ENCODE assay signal across 7 mouse cellular contexts in the genomic region with DNA sequence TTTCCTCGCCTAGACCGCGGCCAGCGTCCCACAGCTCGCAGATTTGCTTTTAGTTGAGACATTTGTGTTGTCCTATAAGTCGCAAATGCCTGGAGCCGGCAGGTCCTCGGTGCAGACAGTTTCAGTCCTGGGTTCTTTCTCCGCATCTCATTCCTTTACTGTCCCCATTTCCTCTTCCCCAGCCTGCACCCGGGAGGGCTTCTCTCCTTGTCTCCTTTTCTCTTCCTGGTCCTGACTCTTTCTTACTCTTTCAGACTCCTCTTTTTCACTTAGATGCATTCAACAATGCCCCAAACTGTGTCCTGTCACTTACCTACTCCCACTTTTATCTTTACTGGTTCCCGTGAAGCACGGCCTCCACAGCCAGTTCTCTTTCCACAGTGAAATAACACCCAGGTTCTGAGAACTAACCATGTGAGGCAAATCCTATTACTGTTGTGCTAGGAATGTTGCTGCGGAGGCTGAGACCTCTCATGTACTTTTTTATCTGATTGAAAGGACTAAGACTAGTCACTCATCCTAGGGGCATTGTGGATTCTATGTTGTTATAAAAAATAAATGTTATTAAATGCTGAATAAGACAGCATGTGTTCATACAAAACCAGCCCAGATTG. TPM values are rescaled to one million over a fixed set of nuclear protein-coding genes. Genes with fewer than 3 reads are reported as not detected.
DNase-seq lines count a peak whose midpoint lies in the region; ATAC-seq lines count a peak whose summit lies in the region.

No protein-coding gene starts in this region.

- H3K4me3 ChIP-seq in neural tube, embryonic 11.5 days (ENCODE audit: low read depth, low read length): peak overlapping the region; percentile 77
- H3K4me3 ChIP-seq in embryonic facial prominence, embryonic 14.5 days (ENCODE audit: low read depth, low read length): peak overlapping the region; percentile 82
- peak overlapping the region; percentile 69 for H3K4me3 ChIP-seq in neural tube, embryonic 13.5 days

- DNase-seq in neural tube, embryonic 11.5 days (ENCODE audit: low spot score): no peak
- no peak for DNase-seq in neural tube, embryonic 10.5 days (ENCODE audit: extremely low spot score, low spot score)
- DNase-seq in embryonic facial prominence, embryonic 14.5 days (ENCODE audit: low spot score): no peak
- DNase-seq in large intestine, adult 2 months (ENCODE audit: low read depth, low spot score): peak; percentile 19
- no peak for DNase-seq in layer of hippocampus, postnatal 36 days
- no peak for DNase-seq in urinary bladder, postnatal 36 days (ENCODE audit: low spot score in 2 of 2)

- H3K9me3 ChIP-seq in neural tube, embryonic 11.5 days (ENCODE audit: control insufficient read depth, low read length): no peaks in the 10 kb centered on the region
- H3K9me3 ChIP-seq in embryonic facial prominence, embryonic 14.5 days (ENCODE audit: control insufficient read depth, low read length): no peaks in the 10 kb centered on the region
- no peaks in the 10 kb centered on the region for H3K9me3 ChIP-seq in neural tube, embryonic 13.5 days

- H3K4me2 ChIP-seq in neural tube, embryonic 11.5 days (ENCODE audit: low read depth): peak overlapping the region; percentile 72
- H3K4me2 ChIP-seq in embryonic facial prominence, embryonic 14.5 days (ENCODE audit: low read depth, low read length): peak overlapping the region; percentile 61
- H3K4me2 ChIP-seq in neural tube, embryonic 13.5 days: peak overlapping the region; percentile 60

- H3K4me1 ChIP-seq in neural tube, embryonic 11.5 days (ENCODE audit: control insufficient read depth, insufficient read depth, low read length): no peaks in the 10 kb centered on the region
- 0 out of 2 replicates have a peak, but pooled peaks cover 5% of the 10 kb centered on the region for H3K4me1 ChIP-seq in embryonic facial prominence, embryonic 14.5 days (ENCODE audit: control insufficient read depth, insufficient read depth, low read length)
- peaks cover 14% of the 10 kb centered on the region for H3K4me1 ChIP-seq in neural tube, embryonic 13.5 days (replicated peaks)

- H3K27me3 ChIP-seq in neural tube, embryonic 11.5 days (ENCODE audit: control insufficient read depth, insufficient read depth, low read length): no peaks in the 10 kb centered on the region
- H3K27me3 ChIP-seq in embryonic facial prominence, embryonic 14.5 days (replicated peaks; ENCODE audit: control insufficient read depth, insufficient read depth, low read length): no peaks in the 10 kb centered on the region
- 0 out of 2 replicates have a peak, but pooled peaks cover 4% of the 10 kb centered on the region for H3K27me3 ChIP-seq in neural tube, embryonic 13.5 days

- H3K36me3 ChIP-seq in neural tube, embryonic 11.5 days (ENCODE audit: control insufficient read depth, insufficient read depth, low read length): no peaks in the 10 kb centered on the region
- peaks cover 12% of the 10 kb centered on the region for H3K36me3 ChIP-seq in embryonic facial prominence, embryonic 14.5 days (ENCODE audit: control insufficient read depth, insufficient read depth, low read length)
- peaks cover 10% of the 10 kb centered on the region for H3K36me3 ChIP-seq in neural tube, embryonic 13.5 days

- H3K27ac ChIP-seq in neural tube, embryonic 11.5 days (ENCODE audit: low read depth, low read length): peak overlapping the region; percentile 88
- H3K27ac ChIP-seq in embryonic facial prominence, embryonic 14.5 days (replicated peaks; ENCODE audit: low read depth, low read length): peak overlapping the region; percentile 95
- H3K27ac ChIP-seq in neural tube, embryonic 13.5 days (replicated peaks): peak overlapping the region; percentile 90

- ATAC-seq in neural tube, embryonic 11.5 days (ENCODE audit: insufficient read depth, low FRiP score, low TSS enrichment): no peak
- ATAC-seq in embryonic facial prominence, embryonic 14.5 days (ENCODE audit: low read depth): peak; percentile 34; the same call in 1 of the 2 replicates
- ATAC-seq in neural tube, embryonic 13.5 days (ENCODE audit: low read depth): peak; percentile 59; the same call in 1 of the 2 replicates

- WGBS in neural tube, embryonic 11.5 days: 2% methylated on average over 13 of the region's 13 CpGs
- WGBS in embryonic facial prominence, embryonic 14.5 days: 2% methylated on average over 12 of the region's 13 CpGs
- WGBS in large intestine, adult 2 months: 1% methylated on average over 13 of the region's 13 CpGs
- 3% methylated on average over 13 of the region's 13 CpGs for WGBS in neural tube, embryonic 13.5 days

- peak overlapping the region; percentile 90 for H3K9ac ChIP-seq in neural tube, embryonic 11.5 days (ENCODE audit: low read length)
- H3K9ac ChIP-seq in embryonic facial prominence, embryonic 14.5 days (ENCODE audit: low read depth, low read length): peak overlapping the region; percentile 89
- peak overlapping the region; percentile 85 for H3K9ac ChIP-seq in neural tube, embryonic 13.5 days

RNA-seq across cellular contexts. Expression of gene Wdr11, which starts 0.6 kb away (rescaled TPM):
- polyA plus RNA-seq in neural tube, embryonic 11.5 days (2014; fragmentation: Nextera tagmentation; extraction: Ambion mirVana): 39.4 and 44.3 TPM in 2 replicates
- 34.6 and 38.5 TPM in 2 replicates for polyA plus RNA-seq in embryonic facial prominence, embryonic 14.5 days (2014; fragmentation: Nextera tagmentation; extraction: Ambion mirVana)
- 17.3 and 25.1 TPM in 2 replicates for polyA plus RNA-seq in large intestine, adult 2 months (2012; rRNA removed)
- 35.3 and 36.1 TPM in 2 replicates for polyA plus RNA-seq in neural tube, embryonic 13.5 days (2015; fragmentation: Nextera tagmentation; extraction: Ambion mirVana)
- total RNA-seq in layer of hippocampus, postnatal 36 days (2021): 10 to 100 TPM; 46.4 to 47.2 TPM
